Mouse (Mus musculus): ENCODE measurements around the gene Retreg3.

GRCm38 (mm10) chr11:101118105-101118504 is 1.6 kb downstream of the Retreg3 start:
- TF ChIP-seq POLR2A (IDR thresholded peaks at IDR 0.05; ENCODE audit: insufficient read depth, low read depth, low read length) (no peak), CTCF (IDR thresholded peaks at IDR 0.05; ENCODE audit: insufficient read depth, low read depth, low read length) (no peak)
